Mouse (Mus musculus) liver, postnatal 0 days (tissue): ENCODE data around the gene Eif2b3.

Experiments
- CTCF ChIP-seq: sonication (generic); IDR thresholded peaks from 2 replicates; pipeline ENCODE4 v1.5.1; 2016; ENCODE audit warnings: antibody characterized with exemption, low read depth
- EP300 ChIP-seq: IDR thresholded peaks from 2 replicates; pipeline ENCODE4 v1.6.1; 2016; ENCODE audit warnings: antibody characterized with exemption, low read depth, mild to moderate bottlenecking

- TF ChIP-seq EP300 (no peak), CTCF (no peak)
Observed at GRCm38 (mm10) chr4:117014901-117015415, 4.2 kb upstream of the Eif2b3 start.
